Mouse (Mus musculus): Measurements from ENCODE around the gene Slc39a7. TPM values are rescaled to one million over a fixed set of nuclear protein-coding genes. Genes with fewer than 3 reads are reported as not detected.

Gene Slc39a7
- polyA plus RNA-seq, 1 experiment from 2014 or later, result 108 TPM

DNA sequence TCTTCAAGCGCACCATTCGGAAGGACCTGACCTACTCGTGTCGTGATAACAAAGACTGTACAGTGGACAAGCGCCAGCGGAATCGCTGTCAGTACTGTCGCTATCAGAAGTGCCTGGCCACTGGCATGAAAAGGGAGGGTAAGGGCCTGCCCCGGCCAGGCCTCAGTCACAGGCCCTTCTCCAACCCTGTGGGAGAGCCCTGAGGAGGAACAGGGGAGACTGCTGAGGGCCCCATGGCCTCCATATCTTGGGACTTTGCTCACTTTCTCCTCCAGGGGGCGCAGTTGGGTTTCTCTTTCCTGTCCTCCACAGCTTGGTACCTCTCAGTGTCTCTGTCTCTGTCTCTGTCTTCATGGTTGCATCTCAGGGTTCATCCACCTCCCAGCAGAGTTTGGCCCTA lies 2.6 kb upstream of the Slc39a7 start:
- Histone ChIP-seq H3K9me3 (ENCODE audit: control insufficient read depth, low read length) (no peaks in the 10 kb centered on the region; the same call in 1 of the 2 replicates), H3K4me1 (ENCODE audit: control insufficient read depth, insufficient read depth, low read length) (peaks cover 33% of the 10 kb centered on the region), H3K36me3 (ENCODE audit: control insufficient read depth, insufficient read depth, low read length) (peaks cover 22% of the 10 kb centered on the region), H3K27ac (ENCODE audit: low read depth, low read length) (no peak overlapping the region), H3K4me3 (ENCODE audit: low read depth, low read length) (no peak overlapping the region), H3K9ac (ENCODE audit: low read length) (no peak overlapping the region), H3K4me2 (ENCODE audit: low read depth) (no peak overlapping the region), H3K27me3 (ENCODE audit: control insufficient read depth, insufficient read depth, low read length) (no peaks in the 10 kb centered on the region)
- 80% methylated on average over 10 of the region's 10 CpGs for WGBS
- no peak for ATAC-seq (ENCODE audit: insufficient read depth, low FRiP score, low TSS enrichment)
- peak; percentile 64 for DNase-seq (ENCODE audit: low spot score)

GRCm38 (mm10) chr17:34033441-34033840 lies 2.0 kb upstream of the Slc39a7 start:
- Histone ChIP-seq H3K9me3 (ENCODE audit: control insufficient read depth, low read length) (no peaks in the 10 kb centered on the region; the same call in 1 of the 2 replicates), H3K27me3 (ENCODE audit: control insufficient read depth, insufficient read depth, low read length) (no peaks in the 10 kb centered on the region), H3K4me2 (ENCODE audit: low read depth) (no peak overlapping the region), H3K27ac (ENCODE audit: low read depth, low read length) (no peak overlapping the region), H3K9ac (ENCODE audit: low read length) (no peak overlapping the region), H3K4me1 (ENCODE audit: control insufficient read depth, insufficient read depth, low read length) (peaks cover 33% of the 10 kb centered on the region), H3K4me3 (ENCODE audit: low read depth, low read length) (no peak overlapping the region), H3K36me3 (ENCODE audit: control insufficient read depth, insufficient read depth, low read length) (peaks cover 25% of the 10 kb centered on the region)
- peak; percentile 6 for DNase-seq (ENCODE audit: low spot score)
- no peak for ATAC-seq (ENCODE audit: insufficient read depth, low FRiP score, low TSS enrichment)
- 93% methylated on average over 9 of the region's 9 CpGs for WGBS

DNA sequence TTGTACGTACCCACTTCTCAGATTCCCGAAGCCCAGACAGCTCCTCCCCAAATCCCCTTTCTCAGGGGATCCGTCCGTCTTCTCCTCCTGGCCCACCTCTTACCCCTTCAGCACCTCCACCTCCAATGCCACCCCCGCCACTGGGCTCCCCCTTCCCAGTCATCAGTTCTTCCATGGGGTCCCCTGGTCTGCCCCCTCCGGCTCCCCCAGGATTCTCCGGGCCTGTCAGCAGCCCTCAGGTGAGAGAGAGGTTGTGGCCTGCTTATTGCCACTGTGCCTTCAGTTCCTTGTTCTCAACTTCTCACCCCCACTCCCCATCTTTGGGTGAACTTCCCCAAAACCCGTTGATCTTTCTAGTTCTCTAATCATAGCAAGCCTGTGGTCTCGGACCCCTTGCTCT lies 1.3 kb upstream of the Slc39a7 start:
- no peak for DNase-seq (ENCODE audit: low spot score)
- Histone ChIP-seq H3K4me3 (ENCODE audit: low read depth, low read length) (peak overlapping the region; percentile 88), H3K9me3 (ENCODE audit: control insufficient read depth, low read length) (no peaks in the 10 kb centered on the region; the same call in 1 of the 2 replicates), H3K27ac (ENCODE audit: low read depth, low read length) (no peak overlapping the region), H3K4me1 (ENCODE audit: control insufficient read depth, insufficient read depth, low read length) (peaks cover 26% of the 10 kb centered on the region), H3K27me3 (ENCODE audit: control insufficient read depth, insufficient read depth, low read length) (no peaks in the 10 kb centered on the region), H3K4me2 (ENCODE audit: low read depth) (peak overlapping the region; percentile 79), H3K36me3 (ENCODE audit: control insufficient read depth, insufficient read depth, low read length) (peaks cover 24% of the 10 kb centered on the region), H3K9ac (ENCODE audit: low read length) (peak overlapping the region; percentile 94)
- WGBS, result 65% methylated on average over 9 of the region's 9 CpGs
- ATAC-seq (ENCODE audit: insufficient read depth, low FRiP score, low TSS enrichment), result no peak

DNA sequence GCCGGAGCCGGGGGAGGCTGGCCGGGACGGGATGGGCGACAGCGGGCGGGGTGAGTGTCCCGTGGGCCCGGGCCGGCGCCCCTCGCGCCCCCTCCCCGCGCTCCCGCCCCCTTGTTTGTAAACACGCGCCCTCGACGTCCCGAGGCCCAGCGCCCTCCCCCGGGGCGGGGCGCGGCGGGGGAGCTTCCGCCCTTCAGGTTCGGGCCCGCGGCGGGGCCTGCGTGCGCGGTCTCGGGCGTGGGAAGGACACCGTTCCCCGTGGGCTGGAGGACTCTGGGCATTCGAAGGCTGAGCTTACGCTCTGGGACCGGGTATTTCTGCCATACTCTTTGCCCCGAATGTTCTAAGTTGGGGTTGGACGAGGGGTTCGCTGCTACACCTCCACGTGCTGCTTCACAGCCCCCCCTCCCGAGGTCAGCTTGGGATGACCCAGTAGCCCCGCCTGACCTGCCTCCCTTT lies 721 bp upstream of the Slc39a7 start:
- under 1% methylated on average over 43 of the region's 48 CpGs for WGBS
- H3K4me1 ChIP-seq (ENCODE audit: control insufficient read depth, insufficient read depth, low read length), result peaks cover 27% of the 10 kb centered on the region
- no peaks in the 10 kb centered on the region for H3K27me3 ChIP-seq (ENCODE audit: control insufficient read depth, insufficient read depth, low read length)
- peak overlapping the region; percentile 96 for H3K27ac ChIP-seq (ENCODE audit: low read depth, low read length)
- no peaks in the 10 kb centered on the region; the same call in 1 of the 2 replicates for H3K9me3 ChIP-seq (ENCODE audit: control insufficient read depth, low read length)
- peaks cover 20% of the 10 kb centered on the region for H3K36me3 ChIP-seq (ENCODE audit: control insufficient read depth, insufficient read depth, low read length)
- DNase-seq (ENCODE audit: low spot score) (no peak), ATAC-seq (ENCODE audit: insufficient read depth, low FRiP score, low TSS enrichment) (no peak)
- peak overlapping the region; percentile 79 for H3K4me2 ChIP-seq (ENCODE audit: low read depth)
- H3K9ac ChIP-seq (ENCODE audit: low read length), result peak overlapping the region; percentile 94
- peak overlapping the region; percentile 88 for H3K4me3 ChIP-seq (ENCODE audit: low read depth, low read length)

DNA sequence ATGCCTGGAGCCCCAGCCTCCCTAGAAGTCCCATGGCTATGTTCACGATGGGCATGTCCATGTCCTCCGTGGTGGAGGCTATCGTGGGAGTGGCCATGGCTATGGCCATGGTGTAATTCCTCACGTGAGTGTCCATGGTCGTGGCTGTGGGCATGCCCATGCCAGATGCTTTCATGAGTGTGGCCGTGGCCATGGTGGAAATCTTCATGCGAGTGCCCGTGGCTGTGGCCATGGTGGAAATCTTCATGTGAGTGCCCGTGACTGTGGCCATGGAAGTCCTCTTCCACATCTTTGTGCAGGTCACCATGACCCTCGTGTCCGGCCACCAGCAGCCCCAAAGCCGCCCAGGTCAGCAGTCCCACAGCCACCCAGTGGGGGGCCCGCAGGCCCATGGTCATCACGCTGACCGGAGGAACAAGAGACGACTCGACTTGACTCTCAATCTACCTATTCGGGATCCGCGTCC lies 588 bp downstream of the Slc39a7 start:
- 5% methylated on average over 20 of the region's 20 CpGs for WGBS
- peak; percentile 32 for DNase-seq (ENCODE audit: low spot score)

DNA sequence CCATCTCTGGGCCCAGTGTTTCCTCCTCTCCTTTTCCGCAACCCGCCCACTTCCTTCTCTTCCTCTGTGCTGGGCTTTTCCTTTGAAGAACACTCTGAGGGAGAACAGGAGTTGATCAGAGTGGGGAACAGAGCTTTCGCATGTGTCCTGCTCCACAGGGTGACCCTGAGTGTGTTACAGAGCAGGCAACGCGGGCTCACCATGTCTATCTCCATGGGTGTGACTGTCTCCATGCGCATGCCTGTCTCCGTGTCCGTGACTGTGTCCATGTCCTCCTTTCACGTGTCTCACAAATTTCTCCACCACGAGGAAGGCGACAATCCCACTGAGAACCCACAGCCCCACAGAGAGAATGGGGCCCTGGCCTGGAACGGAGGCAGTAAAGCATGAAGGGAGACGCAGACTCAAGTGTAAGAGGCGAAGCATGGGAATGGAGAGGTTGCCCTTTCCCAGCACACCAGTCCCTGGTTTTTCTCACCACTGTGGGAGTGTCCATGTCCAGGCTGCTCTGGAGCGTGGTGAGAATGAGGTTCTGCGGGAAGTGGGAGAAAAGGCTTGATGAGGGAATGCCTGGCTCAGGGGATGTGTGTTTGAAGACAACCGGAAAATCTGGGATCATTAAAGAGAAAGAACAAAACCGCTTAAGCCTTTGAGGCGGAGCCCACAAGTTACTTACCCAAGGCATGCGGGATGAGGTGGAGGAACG lies 1.4 kb downstream of the Slc39a7 start:
- peaks cover 43% of the 10 kb centered on the region for H3K4me1 ChIP-seq (ENCODE audit: control insufficient read depth, insufficient read depth, low read length)

More for the DNA sequence above, 588 bp downstream of the Slc39a7 start:
- Histone ChIP-seq H3K4me2 (ENCODE audit: low read depth) (peak overlapping the region; percentile 79), H3K27me3 (ENCODE audit: control insufficient read depth, insufficient read depth, low read length) (no peaks in the 10 kb centered on the region), H3K36me3 (ENCODE audit: control insufficient read depth, insufficient read depth, low read length) (peaks cover 16% of the 10 kb centered on the region), H3K27ac (ENCODE audit: low read depth, low read length) (peak overlapping the region; percentile 96), H3K4me1 (ENCODE audit: control insufficient read depth, insufficient read depth, low read length) (peaks cover 40% of the 10 kb centered on the region), H3K9ac (ENCODE audit: low read length) (peak overlapping the region; percentile 94), H3K9me3 (ENCODE audit: control insufficient read depth, low read length) (no peaks in the 10 kb centered on the region; the same call in 1 of the 2 replicates), H3K4me3 (ENCODE audit: low read depth, low read length) (peak overlapping the region; percentile 88)
- no peak; the same call in 1 of the 2 replicates for ATAC-seq (ENCODE audit: insufficient read depth, low FRiP score, low TSS enrichment)

DNA sequence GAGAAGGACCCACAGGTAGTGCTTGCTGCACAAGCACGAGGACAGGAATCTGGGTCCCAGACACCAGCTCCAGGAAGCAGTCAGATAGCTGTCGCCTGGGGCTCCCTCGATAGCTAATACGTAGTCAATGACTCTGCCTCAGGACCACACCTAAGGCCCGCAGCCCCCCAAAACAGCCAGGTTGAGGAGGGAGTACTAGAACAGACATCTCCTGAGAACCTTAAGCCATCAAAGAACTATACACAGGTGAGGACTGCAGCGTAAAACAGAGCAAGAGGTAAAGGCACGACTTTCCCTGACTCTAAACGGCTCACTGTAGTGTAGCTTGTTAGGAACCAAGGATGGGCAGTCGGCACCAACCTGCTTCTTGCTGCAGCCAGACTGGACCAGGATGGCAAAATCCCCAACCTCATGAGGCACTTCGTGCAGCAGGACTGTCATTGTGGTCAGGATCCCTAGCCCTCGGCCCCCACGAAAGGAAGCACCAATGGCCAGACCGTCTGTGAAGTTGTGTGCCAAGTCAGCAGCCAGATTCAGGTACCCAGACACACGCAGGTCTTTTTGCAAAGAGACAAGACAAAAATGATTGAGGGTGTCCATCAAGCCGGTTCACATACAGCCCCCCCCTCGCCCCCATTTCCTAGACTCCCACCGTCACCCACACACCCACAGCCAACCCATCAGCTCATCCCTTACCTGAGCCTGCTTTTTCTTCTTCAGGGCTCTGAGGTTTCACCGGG lies 2.2 kb downstream of the Slc39a7 start:
- 91% methylated on average over 18 of the region's 18 CpGs for WGBS
- Histone ChIP-seq H3K27ac (ENCODE audit: low read depth, low read length) (0 out of 2 replicates have a peak overlapping the region, but pooled peaks have one; percentile 4), H3K9me3 (ENCODE audit: control insufficient read depth, low read length) (no peaks in the 10 kb centered on the region), H3K36me3 (ENCODE audit: control insufficient read depth, insufficient read depth, low read length) (peaks cover 13% of the 10 kb centered on the region), H3K9ac (ENCODE audit: low read length) (peak overlapping the region; percentile 94; the same call in 1 of the 2 replicates), H3K27me3 (ENCODE audit: control insufficient read depth, insufficient read depth, low read length) (no peaks in the 10 kb centered on the region), H3K4me2 (ENCODE audit: low read depth) (peak overlapping the region; percentile 79), H3K4me1 (ENCODE audit: control insufficient read depth, insufficient read depth, low read length) (peaks cover 43% of the 10 kb centered on the region), H3K4me3 (ENCODE audit: low read depth, low read length) (peak overlapping the region; percentile 88)
- DNase-seq (ENCODE audit: low spot score) (no peak), ATAC-seq (ENCODE audit: insufficient read depth, low FRiP score, low TSS enrichment) (no peak)

More for the DNA sequence above, 1.4 kb downstream of the Slc39a7 start:
- Histone ChIP-seq H3K27ac (ENCODE audit: low read depth, low read length) (0 out of 2 replicates have a peak overlapping the region, but pooled peaks have one; percentile 4), H3K36me3 (ENCODE audit: control insufficient read depth, insufficient read depth, low read length) (peaks cover 13% of the 10 kb centered on the region), H3K9ac (ENCODE audit: low read length) (peak overlapping the region; percentile 94), H3K4me2 (ENCODE audit: low read depth) (peak overlapping the region; percentile 79), H3K27me3 (ENCODE audit: control insufficient read depth, insufficient read depth, low read length) (no peaks in the 10 kb centered on the region), H3K9me3 (ENCODE audit: control insufficient read depth, low read length) (no peaks in the 10 kb centered on the region), H3K4me3 (ENCODE audit: low read depth, low read length) (peak overlapping the region; percentile 88)
- DNase-seq (ENCODE audit: low spot score), result no peak
- ATAC-seq (ENCODE audit: insufficient read depth, low FRiP score, low TSS enrichment), result no peak
- 77% methylated on average over 21 of the region's 21 CpGs for WGBS

DNA sequence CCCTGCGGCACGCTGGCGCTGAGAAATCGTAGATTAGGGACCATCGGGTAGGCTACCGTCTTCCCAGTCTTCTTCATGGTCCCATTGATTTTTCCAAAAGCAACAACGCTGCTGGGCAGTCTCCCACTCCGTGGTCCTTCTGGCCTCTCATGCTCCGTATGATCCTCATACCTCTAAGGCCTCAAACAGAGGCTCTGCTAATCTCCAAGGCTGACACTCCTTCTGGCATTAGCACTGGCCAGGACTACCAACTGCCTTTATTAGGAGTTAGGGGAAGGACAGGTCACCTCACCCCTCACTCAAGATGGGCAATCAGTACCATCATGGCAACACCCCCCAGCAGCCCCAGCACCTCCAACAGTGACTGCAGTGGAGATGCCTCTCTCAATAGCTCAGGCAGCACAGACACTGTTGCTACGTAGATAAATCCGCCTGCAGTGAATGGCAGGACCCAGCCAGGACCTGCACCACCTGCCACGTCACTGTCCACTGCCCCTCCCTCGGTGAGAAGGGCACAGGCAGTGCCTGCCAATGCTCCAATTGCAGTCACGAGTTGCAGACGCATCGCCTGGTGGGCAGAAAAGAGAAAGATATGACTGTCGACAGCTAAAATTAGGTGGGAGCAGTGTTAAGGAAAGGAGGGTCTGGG lies 2.9 kb downstream of the Slc39a7 start:
- H3K36me3 ChIP-seq (ENCODE audit: control insufficient read depth, insufficient read depth, low read length), result peaks cover 13% of the 10 kb centered on the region
- H3K9ac ChIP-seq (ENCODE audit: low read length), result 0 out of 2 replicates have a peak overlapping the region, but pooled peaks have one; percentile 2
- DNase-seq (ENCODE audit: low spot score), result no peak

More for the DNA sequence above, 2.9 kb downstream of the Slc39a7 start:
- Histone ChIP-seq H3K9me3 (ENCODE audit: control insufficient read depth, low read length) (no peaks in the 10 kb centered on the region), H3K27me3 (ENCODE audit: control insufficient read depth, insufficient read depth, low read length) (no peaks in the 10 kb centered on the region), H3K4me1 (ENCODE audit: control insufficient read depth, insufficient read depth, low read length) (peaks cover 48% of the 10 kb centered on the region), H3K4me2 (ENCODE audit: low read depth) (peak overlapping the region; percentile 90), H3K27ac (ENCODE audit: low read depth, low read length) (peak overlapping the region; percentile 97; the same call in 1 of the 2 replicates), H3K4me3 (ENCODE audit: low read depth, low read length) (peak overlapping the region; percentile 95; the same call in 1 of the 2 replicates)
- WGBS, result 60% methylated on average over 17 of the region's 17 CpGs
- ATAC-seq (ENCODE audit: insufficient read depth, low FRiP score, low TSS enrichment), result no peak
